Mouse (Mus musculus) embryonic stem cell, embryonic (primary cell): ENCODE measurements at regions not wholly inside any gene's neighbourhood (a gene's known extent, or its start where the extent isn't known, plus 50 kb on each side); places are given as distances from the start of the nearest gene placed in this dataset.

ENCODE experiments used
- CTCF ChIA-PET, 4 experiments: fragments of 300-600 bp in 2 of 4; fragments of 350-600 bp in 2 of 4; sonication (Branson Sonifier 250); formaldehyde crosslinking; loops; one replicate each; lab custom pipeline; 2022; ENCODE audit warnings: inconsistent platforms in 2 of 4; lab: Charles Lee
- POLR2A ChIA-PET, 4 experiments: fragments of 300-600 bp in 2 of 4; fragments of 350-600 bp in 2 of 4; sonication (Branson Sonifier 250); formaldehyde crosslinking; loops; one replicate each; lab custom pipeline; 2022; ENCODE audit warnings: antibody characterized with exemption in 4 of 4, inconsistent platforms in 1 of 4; lab: Charles Lee

DNA sequence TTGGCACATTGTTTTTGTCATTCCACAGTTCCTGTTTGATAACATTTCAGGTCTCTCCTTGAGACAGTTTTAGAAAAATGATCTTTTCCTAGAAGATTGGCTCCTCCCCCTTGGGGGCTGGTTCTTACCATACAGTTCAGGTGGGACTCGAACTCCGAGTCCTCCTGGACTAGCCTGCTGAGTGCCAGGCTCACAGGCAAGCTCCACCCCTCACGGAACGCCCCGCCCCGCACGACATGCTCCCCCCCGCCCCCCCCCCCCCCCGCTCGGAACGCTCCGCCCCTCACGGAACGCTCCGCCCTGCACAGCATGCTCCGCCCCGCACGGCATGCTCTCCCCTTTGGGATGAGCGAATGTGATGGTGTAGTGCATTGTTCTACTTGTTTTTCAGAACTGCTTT lies 65.9 kb upstream of the Inpp5a start:
- ChIA-PET CTCF (interaction anchor here in 2 of 4 experiments (0.6 to 0.8 kb wide), 3 partner anchors 20 to 800 kb away, joined by 3 to 4 read pairs (median 3); no protein-coding TSS in a partner anchor), POLR2A (interaction anchor here in 2 of 4 experiments (0.5 to 1.6 kb wide), 4 partner anchors 41 to 237 kb away, joined by 3 to 5 read pairs (median 3); partner anchors contain the start of gene Dpysl4 (in 1 of the 2))

DNA sequence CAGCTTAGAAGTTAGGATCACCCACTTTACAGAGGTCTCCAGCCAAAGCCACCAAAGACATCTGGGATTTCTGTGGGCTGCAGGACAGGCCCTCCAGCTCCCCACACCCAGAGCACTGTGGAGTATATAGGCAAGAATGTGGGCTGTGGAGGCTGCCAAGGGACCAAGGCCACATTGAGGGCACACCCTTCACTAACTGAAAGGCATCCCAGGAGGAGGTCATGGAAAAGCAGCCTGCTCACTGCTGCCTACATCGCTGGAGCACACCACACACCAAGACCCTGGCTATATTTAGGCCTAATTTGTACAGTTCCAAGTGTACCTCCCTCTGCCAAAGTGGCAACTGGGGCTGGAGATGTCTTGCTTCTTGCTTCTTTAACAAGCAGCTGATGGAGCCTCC lies 61.9 kb upstream of the Inpp5a start:
- CTCF ChIA-PET: interaction anchor here in 1 of 4 experiments (1.7 kb wide), 1 partner anchor 24 kb away, joined by 4 read pairs; no protein-coding TSS in a partner anchor
- POLR2A ChIA-PET: interaction anchor here in 1 of 4 experiments (0.8 to 1.5 kb wide), 3 partner anchors 11 to 62 kb away, joined by 3 to 4 read pairs (median 3); no protein-coding TSS in a partner anchor

DNA sequence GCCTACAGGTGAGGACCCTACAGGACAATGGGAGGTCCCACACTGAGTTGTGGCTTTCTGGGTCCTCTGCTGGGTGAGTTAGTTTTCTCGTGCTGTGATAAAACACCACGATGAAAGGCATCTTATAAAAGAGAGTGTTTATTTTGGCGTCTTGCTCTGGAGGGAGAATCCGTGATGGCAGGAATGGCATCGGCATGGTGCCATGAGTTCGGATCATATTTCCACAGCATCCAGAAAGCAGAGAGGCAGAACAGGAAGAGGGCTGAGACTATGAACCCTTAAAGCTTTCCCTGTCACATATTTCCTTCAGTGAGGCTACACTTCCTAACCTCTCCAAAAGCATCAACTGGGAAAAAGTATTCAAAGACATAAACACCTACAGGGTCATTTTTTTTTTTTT lies 56.1 kb upstream of the Inpp5a start:
- POLR2A ChIA-PET: interaction anchor here in 1 of 4 experiments (0.9 kb wide), 1 partner anchor 14 kb away, joined by 3 read pairs; no protein-coding TSS in a partner anchor
- CTCF ChIA-PET: no interaction called here

DNA sequence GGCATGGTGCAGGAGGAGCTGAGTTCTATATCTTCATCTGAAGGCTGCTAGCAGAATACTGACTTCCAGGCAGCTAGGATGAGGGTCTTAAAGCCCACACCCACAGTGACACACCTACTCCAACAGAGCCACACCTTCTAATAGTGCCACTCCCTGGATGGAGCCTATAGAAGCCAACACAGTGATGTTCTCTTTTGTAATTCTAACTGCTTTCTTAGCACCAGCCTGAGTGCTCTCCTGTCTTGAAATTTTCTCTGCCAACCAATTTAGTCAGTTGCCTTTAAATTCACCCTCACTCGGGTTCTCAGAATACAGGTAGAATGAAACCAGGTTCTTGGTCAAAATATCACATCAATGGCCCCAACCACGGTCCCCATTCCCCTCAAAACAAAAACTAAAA lies 50.9 kb upstream of the Inpp5a start:
- ChIA-PET CTCF (interaction anchor here in 1 of 4 experiments (0.6 kb wide), 1 partner anchor 1087 kb away, joined by 3 read pairs; no protein-coding TSS in a partner anchor), POLR2A (interaction anchor here in 3 of 4 experiments (0.9 to 2.8 kb wide), 9 partner anchors 10 to 50 kb away, joined by 3 to 11 read pairs (median 4); partner anchors contain the start of gene Inpp5a (in 1 of the 3))
